Mouse (Mus musculus) kidney, adult 2 months (tissue): ENCODE data around the gene Foxo3.
A peak's percentile ranks its signal among the peaks of the same experiment; 100 is the strongest.

Experiments
- CTCF ChIP-seq: fragments of 200-500 bp; conservative IDR thresholded peaks from 2 replicates; pipeline ENCODE4 v1.5.1; 2011; ENCODE audit warnings: low read depth, mild to moderate bottlenecking, control low read depth, low read length, moderate library complexity, mixed read lengths; ENCODE audit not compliant: insufficient read depth, insufficient read length
- POLR2A ChIP-seq: fragments of 200-500 bp; IDR thresholded peaks from one replicate; pipeline ENCODE4 v1.6.1; 2011; ENCODE audit warnings: low read depth, low read length, control low read depth

DNA sequence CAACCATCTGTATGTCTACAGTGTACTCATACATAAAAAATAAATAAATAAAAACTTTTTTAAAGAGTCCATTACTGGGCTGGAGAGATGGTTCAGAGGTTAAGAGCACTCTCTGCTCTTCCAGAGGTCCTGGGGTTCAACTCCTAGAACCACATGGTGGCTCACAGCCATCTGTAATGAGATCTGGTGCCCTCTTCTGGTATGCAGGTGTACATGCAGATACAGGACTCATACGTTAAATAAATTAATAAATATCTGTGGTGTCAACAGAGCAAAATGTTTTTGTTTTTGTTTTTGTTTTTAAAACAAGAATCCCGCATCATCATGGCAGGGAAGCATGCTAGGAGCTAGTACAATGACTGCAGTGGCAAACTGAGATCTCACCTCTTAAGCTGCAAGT lies 20.6 kb upstream of the Foxo3 start:
- TF ChIP-seq CTCF, result 0 out of 2 replicates have a peak, but pooled peaks have one; percentile 20
- TF ChIP-seq POLR2A, result no peak
